Mouse (Mus musculus) hindlimb bud, embryonic 11.5 days (tissue): ENCODE results near the gene Ttl.

Experiments used
- DNase-seq: peaks from one replicate; pipeline ENCODE4 v3.0.0-alpha.2; 2012; ENCODE audit warnings: low read depth, low spot score; ENCODE audit errors: extremely low spot score

The Ttl gene

GRCm38 (mm10) chr2:129065437-129066282, at the start of gene Ttl:
Ttl (plus strand) TSS chr2:129065942.
- DNase-seq = peak; percentile 5

- no peak for DNase-seq
These were observed 45.6 kb upstream of the Ttl start for GRCm38 (mm10) chr2:129020106-129020505.

- DNase-seq = no peak
These were observed 40.9 kb upstream of the Ttl start for GRCm38 (mm10) chr2:129024820-129025219.

- no peak for DNase-seq
These were observed 30.4 kb upstream of the Ttl start for GRCm38 (mm10) chr2:129035381-129035780.

- no peak for DNase-seq
These were observed 27.3 kb upstream of the Ttl start for GRCm38 (mm10) chr2:129038426-129038936.

- no peak for DNase-seq
These were observed 26.7 kb upstream of the Ttl start for GRCm38 (mm10) chr2:129038937-129039631.

GRCm38 (mm10) chr2:129040567-129040966, 25.2 kb upstream of the Ttl start:
- no peak for DNase-seq

GRCm38 (mm10) chr2:129046172-129046845, 19.4 kb upstream of the Ttl start:
- no peak for DNase-seq

GRCm38 (mm10) chr2:129046846-129047196, 18.9 kb upstream of the Ttl start:
- DNase-seq = no peak

- DNase-seq = no peak
These were observed 17.9 kb upstream of the Ttl start, which contains the start of gene Vinac1 for GRCm38 (mm10) chr2:129047811-129048210. Vinac1 (minus strand) TSS chr2:129048172.

GRCm38 (mm10) chr2:129052451-129052983, 13.2 kb upstream of the Ttl start:
- no peak for DNase-seq

GRCm38 (mm10) chr2:129055741-129056140, 10.0 kb upstream of the Ttl start:
- no peak for DNase-seq

- DNase-seq = no peak
These were observed 9.1 kb upstream of the Ttl start for GRCm38 (mm10) chr2:129056597-129056996.

- no peak for DNase-seq
These were observed 8.5 kb upstream of the Ttl start for GRCm38 (mm10) chr2:129057256-129057655.

GRCm38 (mm10) chr2:129057920-129058361, 7.8 kb upstream of the Ttl start:
- DNase-seq = no peak

GRCm38 (mm10) chr2:129061456-129062059, 4.2 kb upstream of the Ttl start:
- DNase-seq = no peak

GRCm38 (mm10) chr2:129066326-129066725, 584 bp downstream of the Ttl start:
- peak; percentile 18 for DNase-seq

- no peak for DNase-seq
These were observed 4.6 kb downstream of the Ttl start for GRCm38 (mm10) chr2:129070296-129070695.

- DNase-seq = no peak
These were observed 12.6 kb downstream of the Ttl start for GRCm38 (mm10) chr2:129078313-129078712.

GRCm38 (mm10) chr2:129079194-129079593, 13.5 kb downstream of the Ttl start:
- DNase-seq = no peak

- DNase-seq = no peak
These were observed 15.4 kb downstream of the Ttl start for GRCm38 (mm10) chr2:129081097-129081496.
